Mouse (Mus musculus) left cerebral cortex, postnatal 36 days (tissue): ENCODE data around the gene Rictor. TPM values are rescaled to one million over a fixed set of nuclear protein-coding genes. Genes with fewer than 3 reads are reported as not detected.
"Not testable (repeated sequence)": the region's sequence is repeated elsewhere in the genome, so short reads cannot be mapped to it uniquely, and the experiment has no call there.

Experiments used
- DNase-seq, 2 experiments: peaks; one replicate each; pipeline ENCODE4 v3.0.0; 2021 to 2022; ENCODE audit warnings: low spot score in 2 of 2, mixed read lengths in 1 of 2
- intact Hi-C: fragments of 180-260 bp; cut with DNase I; formaldehyde crosslinking; loops from one replicate; pipeline ENCODE4 v1.15.1; 2025
- total RNA-seq, 2 experiments: library from RNA; stranded (reverse); gene quantifications; 2 replicates each; pipeline ENCODE4 v1.2.3; 2021

Rictor gene
- total RNA-seq, 2 experiments from 2014 or later, result 38.6 to 48.4 TPM

- no peak for DNase-seq
- intact Hi-C loops, result no loop called here
Measured at GRCm38 (mm10) chr15:6724442-6724841, 16.3 kb downstream of the Rictor start.

GRCm38 (mm10) chr15:6726130-6726808 is 18.1 kb downstream of the Rictor start:
- no peak for DNase-seq
- intact Hi-C loops, result no loop called here

- intact Hi-C loops, result no loop called here
- no peak for DNase-seq
Measured at GRCm38 (mm10) chr15:6733076-6733475, 24.9 kb downstream of the Rictor start.

- intact Hi-C loops, result no loop called here
- no peak for DNase-seq
Measured at GRCm38 (mm10) chr15:6739180-6739579, 31.0 kb downstream of the Rictor start.

- no peak for DNase-seq
- intact Hi-C loops, result no loop called here
Measured at GRCm38 (mm10) chr15:6742337-6743025, 34.3 kb downstream of the Rictor start.

GRCm38 (mm10) chr15:6743723-6744122 is 35.5 kb downstream of the Rictor start:
- no peak for DNase-seq
- intact Hi-C loops, result no loop called here

- intact Hi-C loops, DNase-seq: not testable (repeated sequence)
Measured at GRCm38 (mm10) chr15:6746301-6746983, 38.3 kb downstream of the Rictor start.

- intact Hi-C loops, result no loop called here
- DNase-seq, result no peak
Measured at GRCm38 (mm10) chr15:6747001-6747400, 38.8 kb downstream of the Rictor start.

- DNase-seq, result no peak
- intact Hi-C loops, result no loop called here
Measured at GRCm38 (mm10) chr15:6754400-6754799, 46.2 kb downstream of the Rictor start.

- no peak for DNase-seq
- intact Hi-C loops, result no loop called here
Measured at GRCm38 (mm10) chr15:6772265-6772664, 64.1 kb downstream of the Rictor start.

- intact Hi-C loops, result no loop called here
- no peak for DNase-seq
Measured at GRCm38 (mm10) chr15:6786212-6786611, 78.0 kb downstream of the Rictor start.

- intact Hi-C loops, result no loop called here
- no peak for DNase-seq
Measured at GRCm38 (mm10) chr15:6787236-6787635, 79.1 kb downstream of the Rictor start.

GRCm38 (mm10) chr15:6790011-6790410 is 81.8 kb downstream of the Rictor start:
- intact Hi-C loops, result no loop called here
- DNase-seq, result no peak

GRCm38 (mm10) chr15:6791648-6792047 is 83.5 kb downstream of the Rictor start:
- no peak for DNase-seq
- intact Hi-C loops, result no loop called here

GRCm38 (mm10) chr15:6792846-6793245 is 84.7 kb downstream of the Rictor start:
- DNase-seq, result no peak
- intact Hi-C loops, result no loop called here

GRCm38 (mm10) chr15:6801212-6801611 is 93.0 kb downstream of the Rictor start:
- intact Hi-C loops, DNase-seq: not testable (repeated sequence)

- DNase-seq, result no peak
- intact Hi-C loops, result no loop called here
Measured at GRCm38 (mm10) chr15:6815807-6816206, 107.6 kb downstream of the Rictor start.

GRCm38 (mm10) chr15:6840199-6840598 is 132.0 kb downstream of the Rictor start:
- intact Hi-C loops, result no loop called here
- DNase-seq, result no peak

- no peak for DNase-seq
- intact Hi-C loops, result no loop called here
Measured at GRCm38 (mm10) chr15:6849851-6850250, 141.7 kb downstream of the Rictor start.
